Mouse (Mus musculus) right cerebral cortex, adult 18-20 months (tissue): Measurements from ENCODE around the gene Map3k9.
A peak's percentile ranks its signal among the peaks of the same experiment; 100 is the strongest.

ENCODE experiments used
- DNase-seq: peaks from one replicate; pipeline ENCODE4 v3.0.0; 2022; ENCODE audit warnings: mixed read lengths

Gene Map3k9

GRCm38 (mm10) chr12:81781105-81781909 lies at the start of gene Map3k9:
TSS of gene Map3k9 (minus strand) at chr12:81781175.
- peak; percentile 96 for DNase-seq

DNA sequence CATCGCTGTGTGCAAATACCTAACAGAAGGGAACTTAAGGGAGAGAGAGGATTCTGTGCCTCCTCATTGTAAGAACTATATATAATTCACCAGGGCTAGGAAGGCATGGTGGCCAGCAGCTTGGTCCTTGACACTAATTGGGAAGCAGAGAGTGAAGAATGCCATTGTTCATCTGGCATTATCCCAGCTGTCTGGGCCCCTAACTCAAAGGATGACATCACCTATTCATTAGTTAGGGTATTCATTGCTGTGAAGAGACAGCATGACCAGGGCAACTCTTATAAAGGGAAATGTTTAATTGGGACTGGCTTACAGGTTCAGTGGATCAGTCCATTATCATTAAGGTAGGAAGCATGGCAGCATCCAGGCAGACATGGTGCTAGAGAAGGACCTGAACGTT lies 47.4 kb upstream of the Map3k9 start:
- DNase-seq, result no peak

DNA sequence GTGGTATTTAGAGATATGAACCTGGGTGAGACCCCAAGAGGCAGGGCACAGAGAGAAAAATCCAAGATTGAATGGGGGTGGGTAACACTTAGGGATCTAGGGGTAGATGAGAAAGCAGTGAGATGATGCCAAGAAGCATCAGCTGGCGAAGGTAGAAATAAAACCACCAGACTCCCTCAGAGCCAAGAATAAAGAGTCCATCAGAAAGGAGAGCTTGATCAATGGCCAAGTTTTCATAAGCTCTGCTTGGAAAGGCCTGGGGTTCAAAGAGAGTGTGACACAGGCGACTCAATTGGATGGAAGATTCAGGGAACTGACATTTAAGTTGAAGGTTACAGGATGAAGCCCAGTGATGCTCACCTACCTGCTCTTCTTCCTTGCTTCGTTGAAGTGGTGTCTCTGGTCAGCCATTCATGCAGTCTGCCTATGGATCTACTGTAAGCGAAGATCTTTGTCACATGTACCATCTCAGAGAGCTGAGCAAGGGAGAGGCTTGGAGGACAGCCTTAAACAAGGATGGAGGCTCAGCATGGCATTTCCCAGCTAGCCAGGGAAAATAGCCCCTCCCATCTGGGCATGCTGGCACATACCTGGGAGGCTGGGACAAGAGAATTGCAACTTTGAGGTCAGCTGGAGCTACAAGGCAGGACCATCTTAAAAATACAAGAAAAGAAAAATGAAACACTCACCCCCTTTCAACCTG lies 42.0 kb upstream of the Map3k9 start:
- DNase-seq, result no peak

DNA sequence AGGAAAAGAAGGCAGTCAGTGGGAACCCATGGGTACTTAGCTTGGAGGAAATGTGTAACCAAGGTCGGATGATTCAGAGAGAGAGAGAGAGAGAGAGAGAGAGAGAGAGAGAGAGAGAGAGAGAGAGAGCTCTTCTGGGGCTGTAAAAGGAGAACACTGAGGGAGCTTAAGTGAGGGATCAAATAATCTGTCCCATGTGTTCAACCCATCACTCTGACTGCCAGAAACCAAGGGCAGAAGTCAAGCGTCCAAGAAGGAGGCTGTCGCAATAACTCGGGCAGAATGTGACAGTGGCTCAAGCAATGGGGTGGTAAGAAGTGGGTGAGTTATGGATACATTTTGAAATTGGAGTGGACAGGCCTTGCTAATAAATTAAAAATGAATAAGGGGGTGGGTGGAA lies 41.2 kb upstream of the Map3k9 start:
- no peak for DNase-seq

GRCm38 (mm10) chr12:81820700-81821099 lies 39.7 kb upstream of the Map3k9 start:
- DNase-seq, result peak; percentile 11

- no peak for DNase-seq
These were observed 36.1 kb upstream of the Map3k9 start for GRCm38 (mm10) chr12:81817126-81817505.

DNA sequence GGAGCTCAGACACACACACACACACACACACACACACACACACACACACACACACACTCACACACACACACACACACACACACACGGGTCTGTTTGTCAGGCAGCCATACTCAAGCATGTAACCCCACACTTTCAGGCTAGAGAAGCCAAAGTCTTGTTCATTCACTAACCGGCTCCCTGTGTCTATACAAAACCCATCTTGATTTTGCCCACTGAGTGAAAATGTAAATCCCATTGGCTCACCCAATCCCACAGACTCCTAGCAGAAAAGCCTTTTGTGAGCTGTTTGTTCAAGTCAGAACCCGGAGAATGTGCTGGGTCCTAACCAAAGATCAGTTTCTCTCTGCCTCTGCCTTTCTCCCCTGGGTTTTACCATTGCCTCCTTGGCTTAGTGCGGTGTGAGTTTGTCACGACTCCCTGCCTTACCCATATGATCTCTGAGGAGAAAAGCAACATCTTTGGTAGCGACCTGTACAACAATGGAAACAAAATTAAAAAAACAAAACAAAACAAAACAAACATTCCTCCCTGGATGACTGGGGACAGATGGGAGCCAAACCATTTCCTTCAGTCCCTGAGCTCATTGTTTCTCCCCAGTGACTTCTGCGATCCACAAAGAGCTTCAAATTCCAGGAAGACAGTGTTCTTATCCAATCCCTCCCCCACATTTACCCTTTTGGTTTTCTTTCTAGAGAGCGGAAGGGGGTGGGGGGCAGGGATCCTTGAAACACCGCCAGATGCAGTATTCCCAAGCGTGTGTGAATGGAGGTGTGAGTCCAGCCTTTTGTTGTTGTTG lies 35.6 kb upstream of the Map3k9 start:
- no peak for DNase-seq

GRCm38 (mm10) chr12:81814742-81815141 lies 33.8 kb upstream of the Map3k9 start:
- DNase-seq, result no peak

GRCm38 (mm10) chr12:81810417-81810816 lies 29.4 kb upstream of the Map3k9 start:
- DNase-seq, result no peak

DNA sequence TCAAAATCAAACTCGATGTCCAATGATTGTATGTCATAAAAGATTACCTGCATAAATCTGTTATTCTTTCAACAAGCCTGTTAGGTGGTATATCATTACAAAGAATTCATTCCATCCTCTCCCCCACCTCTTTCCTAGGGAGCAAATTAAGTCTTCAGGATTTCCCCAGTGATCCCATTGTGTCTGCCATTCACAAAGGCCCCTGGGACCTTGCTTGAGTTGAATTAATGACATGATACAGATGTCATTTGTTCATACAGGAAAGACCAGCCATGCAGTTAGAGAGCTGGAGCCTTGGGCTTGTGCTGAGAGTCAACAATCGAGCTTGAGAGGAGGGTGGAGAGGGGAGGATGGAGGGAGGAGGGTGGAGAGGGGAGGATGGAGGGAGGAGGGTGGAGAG lies 27.6 kb upstream of the Map3k9 start:
- no peak for DNase-seq

GRCm38 (mm10) chr12:81807953-81808352 lies 27.0 kb upstream of the Map3k9 start:
- no peak for DNase-seq

GRCm38 (mm10) chr12:81807529-81807837 lies 26.5 kb upstream of the Map3k9 start:
- DNase-seq, result no peak

DNA sequence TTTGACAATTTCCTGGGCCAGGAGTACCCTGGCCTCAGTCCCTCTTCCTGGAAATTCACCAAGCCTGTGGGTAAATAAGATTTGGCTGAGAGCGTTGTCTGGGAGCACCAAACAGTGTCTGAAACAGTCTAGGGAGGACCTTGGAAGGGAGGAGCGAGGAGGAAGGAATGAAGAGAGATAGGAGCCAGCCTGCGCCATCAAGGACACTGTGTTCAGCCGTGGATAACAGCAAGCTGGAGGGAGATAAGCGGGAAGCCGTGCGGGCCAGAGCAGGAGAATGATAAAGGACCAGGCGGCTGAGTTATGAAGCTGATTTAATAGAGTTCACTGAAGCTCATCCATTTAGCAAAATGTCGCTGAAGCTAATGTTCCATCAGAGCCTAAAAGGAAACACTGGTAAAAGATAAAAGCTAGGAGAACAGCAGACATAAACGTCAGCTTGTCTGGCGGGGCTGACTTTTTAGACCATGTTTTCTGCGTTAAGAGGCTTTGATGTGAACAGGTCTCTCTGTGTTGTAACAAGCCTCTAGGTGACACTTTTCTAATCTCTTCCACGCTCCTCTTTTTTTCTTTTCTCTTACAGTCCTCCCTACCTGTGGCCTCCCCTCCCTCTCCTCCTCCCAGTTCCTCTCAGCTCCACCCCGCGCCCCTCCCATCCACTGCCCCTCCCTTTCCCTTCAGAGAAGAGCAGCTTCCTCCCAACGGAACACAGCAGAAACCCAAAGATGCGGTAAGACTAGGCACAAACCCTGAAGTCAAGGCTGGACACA lies 26.0 kb upstream of the Map3k9 start:
- DNase-seq, result no peak

DNA sequence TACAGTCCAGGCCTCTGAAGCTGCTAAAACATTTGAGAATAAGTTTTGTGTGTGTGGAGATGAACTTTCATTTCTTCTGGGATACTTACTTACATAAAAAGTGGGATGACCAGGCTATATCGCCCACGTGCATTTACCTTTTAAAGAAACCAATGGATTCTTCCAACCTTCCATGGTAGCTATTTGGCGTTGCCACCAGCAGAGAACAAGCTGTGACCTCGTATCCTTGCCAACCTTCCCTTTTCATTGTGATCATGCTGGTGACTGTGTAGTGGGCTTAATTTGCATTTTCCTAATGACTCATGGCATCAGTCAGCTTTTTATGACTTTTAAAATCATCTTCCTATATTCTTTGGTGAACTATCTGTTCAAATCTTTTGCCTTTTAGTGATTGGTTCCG lies 25.1 kb upstream of the Map3k9 start:
- DNase-seq, result no peak

DNA sequence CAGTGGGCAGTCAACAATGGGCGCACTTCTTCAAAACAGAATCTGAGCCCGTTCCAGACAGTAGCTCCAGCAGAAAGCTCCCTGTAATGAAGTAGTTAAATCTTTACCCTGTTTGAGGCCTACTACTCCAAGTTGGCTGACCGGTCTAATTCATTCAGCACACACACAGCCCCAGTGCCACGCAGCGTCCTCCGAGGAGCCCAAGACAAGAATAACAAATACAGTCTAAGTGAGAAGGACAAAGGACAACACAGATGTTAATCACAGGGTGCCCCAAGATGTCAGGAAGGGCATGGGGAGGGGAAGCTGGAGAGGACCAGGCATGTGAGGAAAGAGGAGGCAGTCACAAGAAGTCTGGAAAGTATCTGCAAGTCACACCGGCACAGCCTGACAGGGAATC lies 22.8 kb upstream of the Map3k9 start:
- DNase-seq, result no peak

DNA sequence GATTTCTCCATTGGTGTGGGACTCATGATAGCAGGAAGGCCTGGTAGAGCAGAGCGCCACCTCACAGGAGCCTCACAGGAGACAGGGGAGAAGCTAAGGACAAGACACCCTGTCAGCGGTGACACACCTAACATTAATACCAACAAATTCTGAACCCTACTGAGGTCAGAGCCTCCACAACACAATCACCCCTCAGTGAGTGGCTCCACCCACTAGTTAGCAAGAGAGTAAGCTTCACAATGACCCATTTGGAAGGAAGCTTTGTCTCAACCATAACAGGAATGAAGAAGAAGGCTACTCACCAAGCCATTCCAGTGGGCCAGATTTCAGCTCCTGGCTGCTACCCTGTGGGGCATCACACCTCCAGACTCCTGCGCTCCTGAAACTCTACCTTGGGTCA lies 22.0 kb upstream of the Map3k9 start:
- DNase-seq, result no peak

DNA sequence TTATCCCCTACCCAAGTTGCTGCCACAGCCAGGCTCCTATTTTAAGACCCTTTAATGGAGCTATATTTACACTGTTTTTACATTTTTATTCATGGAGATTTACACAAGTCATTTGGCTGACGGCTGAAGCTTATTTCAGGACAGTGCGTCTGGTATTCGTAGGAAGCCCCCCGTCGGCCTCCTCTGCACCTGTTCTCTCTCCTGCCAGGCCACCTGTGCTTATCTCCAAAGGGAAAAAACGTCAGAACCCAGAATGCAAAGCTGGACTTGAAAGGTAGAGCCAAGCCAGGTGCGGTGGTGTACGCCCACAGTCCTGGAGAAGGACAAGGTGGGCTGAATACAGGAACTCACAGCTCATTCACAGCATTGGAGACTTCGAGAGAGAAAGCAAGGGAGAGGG lies 20.2 kb upstream of the Map3k9 start:
- no peak for DNase-seq

DNA sequence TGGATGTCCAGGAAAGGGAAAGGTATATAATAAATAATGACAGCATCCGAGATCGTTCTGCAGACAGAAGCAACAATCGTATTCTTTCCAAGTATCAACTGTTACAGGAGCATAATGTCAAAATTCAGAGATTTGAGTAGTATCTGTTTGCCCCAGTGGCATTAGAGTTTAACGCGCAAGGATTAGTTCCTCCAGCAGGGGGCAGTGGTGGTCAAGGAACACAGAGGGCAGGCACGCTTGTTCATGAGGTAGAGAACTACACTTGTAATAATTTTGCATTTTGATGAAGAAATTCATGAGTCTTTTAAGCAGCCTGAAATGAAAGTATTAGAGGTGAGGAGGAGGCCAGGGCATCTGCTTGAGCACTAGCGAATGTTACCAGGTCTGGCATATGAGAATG lies 15.6 kb upstream of the Map3k9 start:
- DNase-seq, result peak; percentile 61

GRCm38 (mm10) chr12:81792511-81793218 lies 11.7 kb upstream of the Map3k9 start:
- DNase-seq, result no peak

DNA sequence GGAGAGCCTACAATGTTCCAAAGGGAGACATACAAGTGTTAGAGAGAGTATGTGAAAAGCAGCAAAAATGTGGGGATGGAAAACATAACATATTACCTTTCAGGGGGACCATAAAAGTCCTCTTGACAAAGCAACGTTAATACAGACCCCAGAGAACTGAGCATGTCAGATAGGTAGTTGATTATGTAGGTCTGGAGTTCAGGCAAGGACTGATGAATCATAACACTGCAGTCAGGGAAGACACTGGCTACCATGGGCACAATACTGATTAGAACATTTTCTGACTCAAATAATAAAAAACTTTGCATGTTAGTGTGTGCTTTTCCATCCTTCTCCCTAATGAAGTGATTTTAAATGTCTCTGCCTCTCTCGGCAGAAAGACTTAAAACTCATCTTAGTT lies 8.5 kb upstream of the Map3k9 start:
- no peak for DNase-seq

GRCm38 (mm10) chr12:81788672-81789084 lies 7.7 kb upstream of the Map3k9 start:
- DNase-seq, result peak; percentile 89

- DNase-seq, result no peak
These were observed 6.3 kb upstream of the Map3k9 start for GRCm38 (mm10) chr12:81787262-81787661.
